Mouse (Mus musculus): ENCODE results near the gene Gab2.
A peak's percentile ranks its signal among the peaks of the same experiment; 100 is the strongest.
"Not testable (repeated sequence)": the region's sequence is repeated elsewhere in the genome, so short reads cannot be mapped to it uniquely, and the experiment has no call there.

Gab2 gene

DNA sequence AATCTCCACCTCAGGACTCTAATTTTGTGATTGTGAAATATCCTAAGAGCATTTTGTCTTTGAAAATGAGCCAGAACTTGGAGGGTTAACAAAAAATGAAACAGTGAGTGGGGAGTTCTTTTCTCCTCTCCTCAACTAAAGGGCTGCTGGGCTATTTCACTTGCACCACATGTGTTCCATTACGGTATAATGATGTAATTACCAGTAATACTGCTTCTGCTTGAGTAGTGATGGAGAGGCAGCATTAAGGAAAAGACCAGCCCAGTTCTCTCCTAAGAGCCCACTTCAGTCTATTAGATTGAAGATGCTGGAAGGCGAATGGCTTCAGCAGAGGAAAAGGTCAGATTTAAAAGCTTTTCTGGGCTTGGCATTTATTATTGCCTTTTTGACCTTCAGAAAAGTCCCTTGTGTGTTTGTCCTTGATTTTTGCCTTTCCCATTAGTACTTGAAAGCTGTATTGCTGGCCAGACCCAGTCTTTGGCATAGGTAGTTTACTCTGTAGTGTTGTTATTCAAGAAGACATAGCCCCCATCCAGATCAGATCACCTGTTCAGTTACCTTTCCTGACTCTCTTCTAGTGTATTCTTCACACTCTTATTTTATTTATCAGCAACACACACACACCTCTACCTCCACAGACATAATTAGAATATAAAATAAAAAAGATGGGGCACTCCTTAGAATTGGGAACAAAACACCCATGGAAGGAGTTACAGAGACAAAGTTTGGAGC lies 69.9 kb downstream of the Gab2 start:
- no peak for DNase-seq (ENCODE audit: low spot score)

DNA sequence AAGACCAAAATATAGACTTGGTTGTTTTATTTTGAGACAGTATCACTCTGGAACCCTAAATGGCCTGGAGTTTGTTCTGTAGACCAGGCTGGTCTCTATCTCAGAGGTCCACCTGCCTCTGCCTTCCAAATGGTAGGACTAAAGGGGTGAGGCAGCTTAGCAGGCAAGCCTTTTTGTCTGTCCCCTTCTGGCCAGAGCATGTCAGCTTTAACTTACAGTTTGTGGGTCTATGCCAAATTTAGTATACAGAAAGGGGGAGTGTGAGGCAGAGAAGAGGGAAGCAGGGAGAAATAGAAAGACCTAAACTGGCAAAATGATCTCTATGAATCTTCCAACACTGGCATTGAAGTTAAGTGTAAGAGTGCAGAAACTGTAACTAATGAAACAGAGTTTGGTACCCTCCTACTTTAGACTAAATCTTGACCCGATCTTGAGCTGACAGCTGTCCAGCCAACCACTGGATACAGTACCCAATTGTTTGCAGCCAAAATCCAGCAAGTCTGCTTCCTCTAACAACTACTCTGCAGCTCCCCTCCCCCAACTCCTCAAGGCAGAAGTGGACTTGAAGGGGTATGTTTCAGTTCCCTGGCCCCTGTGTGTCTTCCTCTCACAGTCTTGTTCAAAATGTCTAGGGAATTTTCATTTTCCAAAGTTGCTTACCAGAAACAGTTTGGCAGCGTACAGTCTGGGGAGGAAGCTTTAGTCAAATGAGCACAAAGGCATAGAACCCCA lies 73.5 kb downstream of the Gab2 start:
- DNase-seq (ENCODE audit: low spot score), result no peak

DNA sequence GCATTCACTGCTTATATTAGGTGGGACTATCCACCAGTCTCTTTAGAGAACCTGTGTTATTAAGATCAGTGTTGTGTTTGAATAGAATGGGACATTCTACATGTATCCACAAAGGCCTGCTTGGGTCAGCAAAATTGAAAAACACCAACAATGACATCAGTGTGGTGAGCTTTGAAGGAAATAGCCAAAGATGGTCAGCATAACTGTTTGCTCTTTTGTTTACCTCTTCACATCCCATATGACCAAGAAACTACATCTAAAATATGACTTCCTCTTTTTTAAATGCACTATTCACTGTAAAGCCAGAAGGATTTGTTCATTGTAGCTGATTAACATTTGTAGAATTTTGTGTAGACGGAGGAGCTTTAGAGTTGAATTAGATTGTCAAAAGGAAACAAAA lies 82.9 kb downstream of the Gab2 start:
- DNase-seq (ENCODE audit: low spot score), result no peak

DNA sequence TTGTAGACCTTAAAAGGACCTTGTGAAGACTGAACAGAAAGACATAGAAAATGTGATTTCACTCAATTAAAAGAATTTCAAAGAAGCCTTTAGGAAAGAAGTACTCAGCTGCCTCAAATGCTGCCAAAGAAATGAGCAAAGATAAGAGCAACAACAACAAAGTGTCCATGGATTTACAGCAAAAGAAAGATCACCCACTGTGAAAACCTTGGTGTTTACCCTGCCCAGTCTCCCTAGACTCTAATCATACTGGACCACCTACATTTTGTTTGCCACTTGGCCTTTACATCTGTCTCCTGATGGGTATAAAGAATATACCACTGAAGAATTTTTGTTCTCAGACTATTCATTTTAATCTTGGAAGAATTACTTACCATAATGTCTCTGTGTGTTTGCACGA lies 89.7 kb downstream of the Gab2 start:
- DNase-seq (ENCODE audit: low spot score), result no peak

DNA sequence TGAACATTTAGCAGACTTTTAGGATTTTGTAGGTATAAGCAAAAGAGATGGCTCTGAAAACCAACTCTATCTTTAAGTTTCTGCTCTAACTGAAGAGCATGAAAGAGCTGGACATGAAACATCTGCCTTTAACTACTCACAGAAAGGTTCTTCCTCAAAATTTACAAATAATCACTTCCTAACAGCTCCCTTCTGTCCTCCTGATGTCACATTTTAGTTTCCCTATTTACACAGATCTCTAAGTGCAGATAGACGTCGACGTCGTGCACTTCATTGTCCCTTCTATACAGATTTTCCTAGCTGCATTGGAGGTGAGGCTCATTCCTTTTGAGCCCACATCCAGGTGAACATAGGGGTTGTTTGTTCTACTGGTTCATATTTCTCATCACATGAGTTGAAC lies 90.3 kb downstream of the Gab2 start:
- no peak for DNase-seq (ENCODE audit: low spot score)

DNA sequence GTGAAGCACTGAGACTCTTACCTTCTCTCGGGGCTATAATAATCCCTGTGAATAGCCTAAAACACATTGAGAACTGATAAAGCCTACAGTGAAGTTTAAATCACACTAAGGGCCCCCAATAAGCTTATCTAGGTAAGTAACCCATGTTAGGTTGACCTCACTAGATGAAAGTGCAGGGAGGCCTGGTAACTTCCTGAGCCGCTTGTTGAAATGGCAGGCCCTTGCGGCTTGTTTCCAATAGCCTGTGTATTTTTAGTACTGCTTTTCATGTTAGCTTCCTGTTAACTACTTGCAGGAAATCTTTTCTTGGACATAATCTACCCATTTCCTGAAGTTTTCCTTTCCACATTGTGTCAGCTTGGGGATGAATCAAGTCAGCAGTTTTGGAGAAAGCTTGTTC lies 90.7 kb downstream of the Gab2 start:
- no peak for DNase-seq (ENCODE audit: low spot score)

DNA sequence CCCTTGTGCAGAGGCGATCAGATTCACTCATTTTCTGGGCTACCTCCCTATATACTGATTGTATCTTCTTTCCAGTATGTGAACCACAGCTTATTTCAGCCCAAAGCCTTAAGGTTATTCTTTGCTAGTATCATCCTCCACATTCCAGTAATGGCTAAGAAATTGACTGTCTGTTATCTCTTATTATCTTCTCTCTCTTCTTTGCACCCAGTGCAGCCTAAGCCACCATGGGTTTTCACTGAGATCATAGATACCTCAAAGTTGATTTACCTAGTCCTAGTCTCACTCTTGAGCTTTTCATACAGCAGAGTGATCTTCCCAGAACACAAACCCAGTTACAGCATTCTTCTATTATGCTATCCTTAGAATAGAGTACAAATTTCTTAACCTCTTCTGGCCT lies 100.5 kb downstream of the Gab2 start:
- no peak for DNase-seq (ENCODE audit: low spot score)

DNA sequence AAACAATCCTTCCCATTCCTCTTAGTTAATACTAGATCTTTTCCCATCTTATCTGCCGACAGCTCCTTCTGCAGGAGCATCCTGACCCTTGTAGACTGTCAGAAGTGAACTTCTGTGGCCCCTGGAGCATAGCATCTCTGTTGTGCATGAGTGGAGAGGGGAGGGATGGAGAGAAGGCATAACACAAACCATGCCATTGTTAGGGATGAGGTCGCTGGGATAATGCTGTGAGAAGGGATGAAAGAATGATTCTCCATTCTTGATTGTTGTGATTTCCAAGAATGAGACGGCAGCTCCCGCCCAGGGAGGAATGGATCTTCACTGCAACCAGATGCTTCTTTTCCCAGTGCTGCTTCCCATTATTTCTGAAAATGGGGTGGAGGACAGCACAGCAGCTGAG lies 102.0 kb downstream of the Gab2 start:
- no peak for DNase-seq (ENCODE audit: low spot score)

DNA sequence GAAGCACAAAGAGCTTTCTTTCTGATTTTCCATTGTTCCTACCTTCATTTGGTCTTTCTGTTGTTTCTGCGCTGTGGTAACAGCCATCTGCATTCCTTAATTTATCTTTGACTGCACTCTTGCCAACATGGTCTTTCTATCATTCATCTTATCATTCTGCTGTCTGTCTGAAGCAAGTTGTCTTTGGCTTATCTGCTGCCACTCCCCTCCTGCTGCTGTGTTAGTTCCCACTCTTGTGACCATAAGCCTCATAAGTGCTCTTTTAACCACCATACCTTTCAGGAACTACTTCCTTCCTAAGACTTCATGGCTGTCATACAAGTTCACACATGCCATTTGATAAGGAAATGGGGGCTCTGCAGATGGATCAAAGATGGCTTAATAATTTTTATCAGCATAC lies 102.6 kb downstream of the Gab2 start:
- no peak for DNase-seq (ENCODE audit: low spot score)

DNA sequence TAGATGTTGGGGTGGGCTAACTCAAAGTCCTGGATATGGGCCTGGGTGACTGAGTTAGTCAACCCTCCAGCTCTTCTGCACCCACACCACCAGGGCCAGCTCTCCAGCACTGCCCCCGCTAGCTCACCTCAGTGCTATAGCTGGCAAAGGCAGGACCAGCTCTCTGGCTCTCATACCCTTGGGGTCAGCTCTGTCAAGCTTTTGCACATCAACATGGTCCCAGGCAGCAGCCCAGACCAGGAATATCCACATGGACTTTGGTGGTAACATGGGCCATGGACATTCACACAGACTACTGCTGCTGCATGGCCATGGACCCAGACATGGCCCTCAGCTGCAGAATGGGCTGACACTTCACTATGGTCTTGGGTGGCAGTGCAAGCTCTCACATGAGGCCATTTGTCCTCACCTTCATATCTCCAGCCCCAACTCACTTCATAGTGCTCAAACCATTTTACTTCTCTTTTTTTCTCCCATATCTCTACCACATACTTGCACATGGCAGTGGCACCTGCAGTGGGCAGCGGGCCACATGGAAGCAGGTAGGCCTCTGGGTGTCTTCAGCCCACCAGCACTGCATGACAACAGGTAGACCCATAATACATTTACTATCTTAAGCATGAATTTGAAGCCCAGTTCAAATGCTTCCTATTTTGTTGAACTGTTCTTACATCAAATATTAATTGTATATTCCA lies 106.1 kb downstream of the Gab2 start:
- DNase-seq (ENCODE audit: low spot score), result no peak

DNA sequence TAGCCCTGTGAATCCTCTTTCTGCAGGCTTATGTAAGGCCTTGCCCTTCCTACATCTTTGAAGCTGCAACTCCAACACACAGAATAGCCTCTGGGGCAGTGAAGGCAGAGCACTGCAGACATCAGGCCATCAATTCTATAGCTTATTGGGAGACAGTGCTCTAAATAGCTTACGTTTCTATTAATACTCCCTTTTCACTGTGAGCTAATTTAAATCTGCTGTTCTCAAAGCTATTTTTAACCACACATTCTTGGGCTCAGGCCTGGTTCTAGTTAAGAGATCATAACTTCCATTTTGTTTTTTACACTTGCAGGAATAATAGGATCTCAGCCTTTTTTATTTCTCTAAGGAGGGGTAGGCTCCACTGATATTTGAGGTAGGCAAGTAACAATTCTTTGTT lies 107.7 kb downstream of the Gab2 start:
- DNase-seq (ENCODE audit: low spot score), result no peak

DNA sequence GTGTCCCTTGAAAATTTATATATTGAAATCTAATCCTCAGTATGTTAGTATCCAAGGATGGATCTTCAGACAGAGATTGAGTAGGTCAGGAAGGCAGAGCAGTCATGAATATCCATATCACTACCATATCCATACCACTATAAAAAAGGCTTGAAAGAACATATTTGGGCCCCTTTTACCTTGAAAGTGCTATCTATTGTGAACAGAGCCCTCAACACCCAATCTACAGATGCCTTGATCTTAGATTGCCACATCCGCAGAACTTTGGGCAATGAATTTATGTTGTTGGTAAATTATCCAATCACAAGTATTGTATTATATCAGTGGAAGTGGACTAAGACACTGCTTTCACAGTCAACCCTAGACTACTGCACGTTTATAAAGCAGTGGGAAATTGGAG lies 122.5 kb downstream of the Gab2 start:
- DNase-seq (ENCODE audit: low spot score), result no peak

DNA sequence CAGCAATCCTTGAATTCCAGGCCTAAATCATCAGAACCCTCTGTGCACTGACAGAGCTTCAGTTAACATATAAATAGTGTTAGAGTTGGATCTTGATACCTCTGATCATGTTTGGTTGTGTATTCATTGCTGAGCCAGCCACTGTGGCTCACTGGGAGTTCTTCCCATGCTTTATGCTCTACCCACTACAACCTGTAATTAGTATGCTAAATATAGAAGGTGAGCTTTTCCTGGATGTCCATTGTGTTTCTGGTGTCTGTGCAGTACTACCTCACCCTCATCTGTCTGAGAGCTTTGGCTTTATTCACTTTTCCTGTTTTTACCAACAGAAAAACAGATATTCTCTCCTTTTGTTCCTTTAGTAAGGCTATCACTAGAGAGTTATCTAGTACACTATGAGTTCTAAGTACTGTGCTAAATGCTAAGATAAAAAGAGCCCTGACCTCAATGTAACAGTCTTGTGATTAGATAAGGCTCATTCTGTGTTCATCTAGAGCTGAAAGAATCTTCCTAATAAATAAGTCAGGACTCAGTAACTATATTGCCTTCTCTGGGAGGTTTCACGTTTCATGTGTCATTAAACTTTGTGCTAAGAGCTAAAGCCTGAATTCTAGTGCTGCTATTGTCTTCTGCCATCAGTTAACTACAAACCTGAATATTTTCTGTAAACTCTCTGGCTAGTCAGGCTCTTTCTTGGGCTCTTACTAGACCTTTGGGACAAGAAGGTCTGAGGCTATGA lies 127.6 kb downstream of the Gab2 start:
- DNase-seq (ENCODE audit: low spot score), result no peak

DNA sequence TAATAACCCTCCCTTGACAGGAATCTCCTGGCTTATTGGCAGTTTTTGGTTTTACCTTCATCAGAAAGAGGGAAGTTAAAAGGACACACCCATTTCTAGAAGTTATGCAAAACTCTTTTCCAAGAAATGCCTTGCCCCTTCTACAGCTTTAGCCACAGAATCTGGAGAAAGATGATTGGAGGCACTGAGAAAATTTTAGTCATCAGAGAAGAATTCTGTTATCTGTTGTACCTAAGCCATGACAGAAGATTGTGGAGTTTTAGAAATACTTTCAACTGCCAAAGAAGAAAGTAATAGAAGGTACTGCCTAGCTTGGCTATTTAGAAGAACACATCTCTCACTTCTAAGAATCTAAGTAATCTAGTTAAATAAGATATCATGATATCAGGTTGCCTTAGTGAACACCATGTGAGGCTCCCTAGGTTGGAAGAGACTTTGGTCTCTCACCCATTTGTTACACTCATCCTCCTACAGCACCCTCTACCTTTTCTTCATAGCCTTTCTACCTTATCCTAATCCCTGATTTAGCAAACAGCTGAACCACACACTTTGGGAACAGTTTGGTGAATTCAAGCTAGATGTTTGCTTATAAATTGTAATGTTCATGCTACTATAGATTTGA lies 128.8 kb downstream of the Gab2 start:
- no peak for DNase-seq (ENCODE audit: low spot score)

DNA sequence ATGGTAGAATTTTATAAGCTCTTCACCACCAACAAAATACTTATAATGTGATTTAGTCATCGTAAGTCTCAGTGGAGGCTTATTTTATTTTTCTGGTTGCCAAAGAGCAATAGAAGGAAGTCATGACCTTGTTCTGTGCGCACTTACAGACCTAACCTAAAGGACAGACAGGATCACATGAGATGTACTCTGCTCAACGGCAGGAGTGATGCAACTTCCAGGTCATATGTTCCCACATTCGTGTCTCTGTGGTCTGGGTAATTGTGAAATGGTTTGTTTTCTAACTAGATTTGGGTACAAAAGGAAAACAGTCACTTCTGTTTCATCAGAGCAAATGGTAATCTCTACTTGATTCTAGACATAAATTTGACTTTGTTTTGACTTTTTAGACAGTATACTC lies 129.7 kb downstream of the Gab2 start:
- no peak for DNase-seq (ENCODE audit: low spot score)

DNA sequence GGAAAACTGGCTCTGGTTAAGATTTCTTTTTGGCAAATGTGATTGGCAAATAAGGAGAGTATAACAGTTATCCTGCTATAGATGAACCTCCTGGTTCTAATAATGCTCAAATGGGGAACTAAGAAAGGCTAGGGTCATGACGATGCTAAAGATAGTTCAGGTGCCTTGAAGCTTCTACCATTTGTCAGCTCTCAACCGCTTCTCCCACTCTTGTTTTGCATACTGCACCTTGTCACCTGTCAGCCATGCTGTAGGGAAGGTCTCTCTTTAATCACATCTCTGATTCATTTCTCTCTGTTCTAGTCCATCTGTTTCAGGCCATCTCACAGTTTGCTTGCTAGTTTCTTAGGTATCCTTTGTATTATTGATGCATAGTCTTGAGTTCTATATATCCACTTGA lies 142.4 kb downstream of the Gab2 start:
- no peak for DNase-seq (ENCODE audit: low spot score)

DNA sequence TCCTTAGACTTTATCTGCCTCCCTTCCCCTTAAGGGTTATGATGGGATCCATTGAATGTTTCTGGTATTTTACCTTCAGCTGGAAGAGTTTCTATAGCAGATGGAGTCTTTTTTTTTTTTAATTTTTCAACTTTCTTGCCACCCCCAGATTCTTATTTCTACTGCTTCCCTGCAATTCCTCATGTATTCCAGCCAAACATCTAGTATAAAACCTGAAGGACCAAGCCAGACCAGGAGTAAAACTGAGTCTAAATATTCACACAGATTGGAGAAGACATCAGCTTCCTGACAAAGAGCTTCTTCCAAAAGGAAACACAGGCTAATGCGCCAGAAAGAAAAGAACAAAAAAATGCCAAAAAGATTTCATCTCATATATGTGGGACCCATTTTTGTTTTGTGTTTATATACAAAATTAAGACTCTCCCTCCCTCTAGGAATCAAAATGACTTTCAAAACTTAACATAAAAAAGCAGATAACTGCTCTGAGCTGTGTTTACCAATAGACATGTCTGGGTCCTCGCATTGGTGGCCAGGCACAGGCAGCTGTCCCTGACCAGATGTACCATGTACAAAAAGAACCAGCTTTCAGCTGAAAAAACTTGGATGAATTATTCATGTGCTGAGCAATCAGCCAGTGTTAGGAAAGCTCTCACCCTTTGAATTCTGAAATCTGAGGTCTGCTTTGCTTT lies 164.0 kb downstream of the Gab2 start:
- DNase-seq (ENCODE audit: low spot score), result no peak

DNA sequence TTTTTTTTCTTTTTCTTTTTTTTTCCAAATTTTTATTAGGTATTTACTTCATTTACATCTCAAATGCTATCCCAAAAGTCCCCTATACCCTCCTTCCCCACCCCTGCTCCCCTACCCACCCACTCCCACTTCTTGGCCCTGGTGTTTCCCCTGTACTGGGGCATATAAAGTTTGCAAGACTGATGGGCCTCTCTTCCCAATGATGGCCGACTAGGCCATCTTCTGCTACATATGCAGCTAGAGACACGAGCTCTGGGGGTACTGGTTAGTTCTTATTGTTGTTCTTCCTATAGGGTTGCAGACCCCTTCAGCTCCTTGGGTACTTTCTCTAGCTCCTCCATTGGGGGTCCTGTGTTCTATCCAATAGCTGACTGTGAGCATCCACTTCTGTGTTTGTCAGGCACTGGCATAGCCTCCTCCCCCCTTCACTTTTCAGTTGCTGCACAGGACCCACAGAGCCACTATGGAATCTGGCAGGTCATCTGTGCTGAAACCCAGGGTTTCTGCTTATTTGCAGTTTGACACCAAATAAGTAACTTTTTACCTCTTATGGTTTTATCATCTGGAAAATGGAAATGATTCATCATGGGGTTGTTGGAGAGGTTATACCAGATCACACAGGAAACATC lies 164.7 kb downstream of the Gab2 start:
- not testable (repeated sequence) for DNase-seq (ENCODE audit: low spot score)

DNA sequence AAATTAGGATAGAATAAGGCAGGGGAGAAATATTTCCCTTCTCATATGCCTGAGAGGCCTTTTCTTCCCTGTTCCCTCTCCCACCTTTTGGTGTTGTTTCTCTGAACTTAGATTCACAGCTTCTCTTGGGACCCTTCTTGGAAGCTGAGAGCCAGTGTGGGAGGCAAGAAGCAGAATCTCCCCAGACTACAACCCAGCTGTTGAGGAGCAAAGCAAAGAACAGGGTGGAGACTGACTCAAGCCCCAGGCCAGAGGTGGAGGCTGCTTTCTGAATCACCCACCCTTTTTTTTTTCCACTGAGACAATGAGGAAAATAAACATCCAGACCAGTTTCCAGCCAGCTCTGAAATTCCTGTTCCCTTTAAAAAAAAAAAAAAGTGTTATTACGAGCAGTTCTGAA lies 166.3 kb downstream of the Gab2 start:
- peak; percentile 14 for DNase-seq (ENCODE audit: low spot score)

DNA sequence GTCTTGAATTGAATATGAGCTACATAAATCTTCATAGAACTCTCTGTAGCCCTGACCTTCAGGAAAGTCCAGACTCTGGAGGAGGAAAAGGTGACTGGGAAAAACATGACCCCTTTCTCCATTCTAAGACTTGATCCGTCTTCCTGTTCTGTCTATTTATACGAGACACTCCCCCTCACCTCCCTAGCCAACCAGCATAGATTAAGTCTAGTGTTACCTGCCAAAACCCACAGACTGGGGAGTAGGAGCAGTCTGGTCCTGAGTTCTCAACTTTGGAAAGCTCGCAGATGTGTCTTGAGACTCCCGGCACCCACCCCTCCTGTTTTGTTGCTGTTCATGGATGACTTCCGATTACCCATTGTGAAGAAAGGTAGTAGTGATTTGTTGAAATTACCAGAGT lies 166.8 kb downstream of the Gab2 start:
- peak; percentile 30 for DNase-seq (ENCODE audit: low spot score)

DNA sequence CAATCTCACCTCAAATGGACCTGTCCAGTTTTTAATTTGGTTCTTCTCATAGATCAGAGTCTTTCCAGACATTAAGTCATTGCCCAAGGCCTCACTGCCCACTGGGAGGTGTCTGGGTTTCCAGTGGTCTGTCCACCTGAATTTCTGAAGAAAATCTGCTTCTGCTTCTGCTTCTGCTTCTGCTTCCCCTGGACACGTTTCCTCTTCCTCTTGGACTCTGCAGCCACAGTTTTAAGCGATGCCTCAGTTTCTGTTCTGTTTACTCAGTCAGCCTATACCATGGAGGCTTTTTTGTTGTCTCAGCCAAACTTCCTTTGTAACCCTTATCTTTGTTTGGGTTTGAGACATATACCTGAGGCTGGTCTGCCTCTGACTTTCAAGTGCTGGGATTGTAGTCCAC lies 170.3 kb downstream of the Gab2 start:
- no peak for DNase-seq (ENCODE audit: low spot score)

Data from ovary, adult 18-20 months (tissue).